Mouse (Mus musculus): Measurements from ENCODE around the gene Pkd1l1. TPM values are rescaled to one million over a fixed set of nuclear protein-coding genes. Genes with fewer than 3 reads are reported as not detected.
A peak's percentile ranks its signal among the peaks of the same experiment; 100 is the strongest.

The Pkd1l1 gene
- polyA plus RNA-seq, 1 experiment from 2014 or later: 0.12 TPM

DNA sequence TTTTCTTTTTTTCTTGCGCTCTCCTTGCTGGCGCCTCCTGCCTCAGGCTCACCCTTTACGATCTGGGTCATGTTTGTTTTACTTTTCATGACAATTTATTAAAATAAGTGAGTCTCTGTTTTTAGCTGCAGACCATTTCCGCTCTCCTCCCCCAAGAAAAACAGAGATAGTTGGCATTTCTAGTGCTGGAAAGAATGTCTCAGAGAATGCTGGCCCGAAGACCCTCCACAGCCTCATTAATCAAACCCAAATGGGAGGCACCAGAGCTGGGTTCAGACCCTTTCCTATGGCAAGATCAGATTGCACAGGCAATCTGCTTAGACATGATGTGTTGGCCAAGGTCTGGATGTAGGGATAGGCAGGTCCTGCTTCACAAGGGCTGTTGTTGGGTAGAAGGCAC lies 175.6 kb downstream of the Pkd1l1 start:
- Histone ChIP-seq H3K4me3 (replicated peaks; ENCODE audit: low read depth, low read length) (no peak overlapping the region), H3K9me3 (replicated peaks; ENCODE audit: low read length) (no peaks in the 10 kb centered on the region), H3K4me1 (replicated peaks; ENCODE audit: insufficient read depth, low read length) (no peaks in the 10 kb centered on the region; the same call in 1 of the 2 replicates), H3K9ac (ENCODE audit: low read depth, low read length) (no peak overlapping the region), H3K27ac (no peak overlapping the region), H3K27me3 (ENCODE audit: insufficient read depth, low read length) (no peaks in the 10 kb centered on the region), H3K36me3 (ENCODE audit: insufficient read depth, low read length) (no peaks in the 10 kb centered on the region), H3K4me2 (ENCODE audit: low read length) (no peak overlapping the region)
- 16% methylated on average over 5 of the region's 5 CpGs for WGBS
- TF ChIP-seq CTCF (IDR thresholded peaks at IDR 0.05; ENCODE audit: low read depth): no peak
- DNase-seq (ENCODE audit: low spot score): peak; percentile 48
- ATAC-seq (replicated peaks; ENCODE audit: low FRiP score, low read depth): no peak; the same call in 1 of the 2 replicates

DNA sequence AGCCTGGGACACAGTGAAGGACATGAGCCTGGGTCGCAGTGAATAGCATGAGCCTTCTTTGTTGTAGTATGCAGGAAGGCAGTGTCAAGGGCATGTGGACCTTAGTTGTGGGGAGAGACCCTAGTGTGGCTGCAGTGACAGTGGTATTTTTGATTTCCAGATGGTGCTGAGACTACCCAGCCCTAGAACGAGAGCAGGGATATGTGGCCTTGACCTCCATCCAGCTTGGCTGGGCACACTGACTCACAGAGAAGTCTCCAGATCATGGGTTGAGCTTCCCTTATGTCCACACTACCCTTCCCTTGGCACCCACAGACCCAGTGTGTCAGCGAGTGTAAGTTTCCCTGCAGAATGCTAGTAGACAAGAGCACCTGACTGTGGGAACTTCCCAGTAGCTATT lies 178.0 kb downstream of the Pkd1l1 start:
- H3K27ac ChIP-seq: no peak overlapping the region
- H3K9me3 ChIP-seq (replicated peaks; ENCODE audit: low read length): no peaks in the 10 kb centered on the region
- TF ChIP-seq CTCF (IDR thresholded peaks at IDR 0.05; ENCODE audit: low read depth): no peak
- WGBS: 84% methylated on average over 3 of the region's 3 CpGs
- H3K36me3 ChIP-seq (ENCODE audit: insufficient read depth, low read length): no peaks in the 10 kb centered on the region
- ATAC-seq (replicated peaks; ENCODE audit: low FRiP score, low read depth): no peak
- no peaks in the 10 kb centered on the region for H3K27me3 ChIP-seq (ENCODE audit: insufficient read depth, low read length)
- DNase-seq (ENCODE audit: low spot score): no peak
- peaks cover 3% of the 10 kb centered on the region; the same call in 1 of the 2 replicates for H3K4me1 ChIP-seq (replicated peaks; ENCODE audit: insufficient read depth, low read length)
- H3K4me2 ChIP-seq (ENCODE audit: low read length): no peak overlapping the region
- H3K4me3 ChIP-seq (replicated peaks; ENCODE audit: low read depth, low read length): no peak overlapping the region
- H3K9ac ChIP-seq (ENCODE audit: low read depth, low read length): no peak overlapping the region

DNA sequence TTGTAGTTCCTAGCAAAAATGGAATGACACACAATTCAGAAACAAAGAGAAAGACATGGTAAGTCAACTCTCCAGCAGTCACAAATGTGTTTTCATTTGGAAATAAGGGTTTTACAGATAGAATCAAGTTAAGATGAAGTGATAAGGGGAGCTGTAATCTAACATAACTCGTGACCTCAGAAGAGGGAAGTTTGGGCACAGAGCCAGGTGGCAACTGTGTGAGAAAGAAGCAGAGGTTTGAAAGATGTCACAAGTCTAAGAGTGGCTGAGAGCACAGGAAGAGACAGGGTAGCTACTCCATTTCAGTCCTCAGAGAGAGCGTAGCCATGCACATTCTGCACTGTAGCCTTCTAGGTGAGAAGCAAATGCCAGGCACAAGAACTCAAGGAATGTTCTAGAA lies 180.9 kb downstream of the Pkd1l1 start:
- Histone ChIP-seq H3K27ac (no peak overlapping the region), H3K4me3 (replicated peaks; ENCODE audit: low read depth, low read length) (no peak overlapping the region), H3K9me3 (replicated peaks; ENCODE audit: low read length) (no peaks in the 10 kb centered on the region), H3K36me3 (ENCODE audit: insufficient read depth, low read length) (no peaks in the 10 kb centered on the region), H3K4me1 (replicated peaks; ENCODE audit: insufficient read depth, low read length) (peaks cover 8% of the 10 kb centered on the region), H3K9ac (ENCODE audit: low read depth, low read length) (no peak overlapping the region), H3K27me3 (ENCODE audit: insufficient read depth, low read length) (no peaks in the 10 kb centered on the region), H3K4me2 (ENCODE audit: low read length) (no peak overlapping the region)
- WGBS: 61% methylated on average over 2 of the region's 2 CpGs
- ATAC-seq (replicated peaks; ENCODE audit: low FRiP score, low read depth) (no peak), DNase-seq (ENCODE audit: low spot score) (no peak)
- no peak for TF ChIP-seq CTCF (IDR thresholded peaks at IDR 0.05; ENCODE audit: low read depth)

- H3K27ac ChIP-seq: 0 out of 2 replicates have a peak overlapping the region, but pooled peaks have one; percentile 2
- H3K4me1 ChIP-seq (replicated peaks; ENCODE audit: insufficient read depth, low read length): peaks cover 8% of the 10 kb centered on the region; the same call in 1 of the 2 replicates
- H3K9me3 ChIP-seq (replicated peaks; ENCODE audit: low read length): no peaks in the 10 kb centered on the region
- no peak overlapping the region for H3K9ac ChIP-seq (ENCODE audit: low read depth, low read length)
- no peaks in the 10 kb centered on the region for H3K27me3 ChIP-seq (ENCODE audit: insufficient read depth, low read length)
- no peak overlapping the region for H3K4me3 ChIP-seq (replicated peaks; ENCODE audit: low read depth, low read length)
- no peak overlapping the region for H3K4me2 ChIP-seq (ENCODE audit: low read length)
- 66% methylated on average over 5 of the region's 5 CpGs for WGBS
- no peak for ATAC-seq (replicated peaks; ENCODE audit: low FRiP score, low read depth)
- no peak for TF ChIP-seq CTCF (IDR thresholded peaks at IDR 0.05; ENCODE audit: low read depth)
- no peak for DNase-seq (ENCODE audit: low spot score)
- H3K36me3 ChIP-seq (ENCODE audit: insufficient read depth, low read length): no peaks in the 10 kb centered on the region
These were observed 183.9 kb downstream of the Pkd1l1 start for GRCm38 (mm10) chr11:8789186-8789585.

DNA sequence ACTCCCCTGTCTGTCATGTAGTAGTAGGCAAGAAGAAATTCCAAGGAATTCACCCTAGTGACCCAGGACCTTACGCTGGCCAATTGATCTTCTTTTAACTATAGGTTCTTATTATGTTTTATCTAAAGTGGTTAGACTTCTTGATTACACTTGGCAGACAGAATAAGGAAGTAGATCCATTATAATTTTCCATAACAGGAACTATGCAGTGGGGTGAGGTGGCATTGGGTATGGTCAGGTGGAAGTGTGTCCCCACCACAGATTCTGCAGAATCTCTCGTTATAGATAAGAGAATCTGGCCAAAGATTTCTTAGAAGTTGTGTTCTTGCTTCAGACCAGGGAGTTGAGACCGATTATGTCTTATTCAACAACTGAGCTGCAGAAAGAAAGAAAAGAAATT lies 185.5 kb downstream of the Pkd1l1 start:
- DNase-seq (ENCODE audit: low spot score) (no peak), ATAC-seq (replicated peaks; ENCODE audit: low FRiP score, low read depth) (no peak)
- whole genome bisulfite sequencing: 85% methylated on average over 3 of the region's 3 CpGs
- Histone ChIP-seq H3K9ac (ENCODE audit: low read depth, low read length) (no peak overlapping the region), H3K4me2 (ENCODE audit: low read length) (no peak overlapping the region), H3K27me3 (ENCODE audit: insufficient read depth, low read length) (no peaks in the 10 kb centered on the region), H3K4me1 (replicated peaks; ENCODE audit: insufficient read depth, low read length) (peaks cover 8% of the 10 kb centered on the region; the same call in 1 of the 2 replicates), H3K27ac (no peak overlapping the region), H3K4me3 (replicated peaks; ENCODE audit: low read depth, low read length) (no peak overlapping the region), H3K36me3 (ENCODE audit: insufficient read depth, low read length) (no peaks in the 10 kb centered on the region), H3K9me3 (replicated peaks; ENCODE audit: low read length) (no peaks in the 10 kb centered on the region)
- no peak for TF ChIP-seq CTCF (IDR thresholded peaks at IDR 0.05; ENCODE audit: low read depth)

GRCm38 (mm10) chr11:8784413-8784812 lies 188.7 kb downstream of the Pkd1l1 start:
- Histone ChIP-seq H3K27ac (peak overlapping the region; percentile 3; the same call in 1 of the 2 replicates), H3K36me3 (ENCODE audit: insufficient read depth, low read length) (no peaks in the 10 kb centered on the region), H3K4me3 (replicated peaks; ENCODE audit: low read depth, low read length) (no peak overlapping the region), H3K4me1 (replicated peaks; ENCODE audit: insufficient read depth, low read length) (peaks cover 12% of the 10 kb centered on the region), H3K4me2 (ENCODE audit: low read length) (no peak overlapping the region), H3K9me3 (replicated peaks; ENCODE audit: low read length) (no peaks in the 10 kb centered on the region), H3K9ac (ENCODE audit: low read depth, low read length) (no peak overlapping the region), H3K27me3 (ENCODE audit: insufficient read depth, low read length) (no peaks in the 10 kb centered on the region)
- 62% methylated on average over 4 of the region's 4 CpGs for WGBS
- ATAC-seq (replicated peaks; ENCODE audit: low FRiP score, low read depth) (no peak), DNase-seq (ENCODE audit: low spot score) (no peak)
- TF ChIP-seq CTCF (IDR thresholded peaks at IDR 0.05; ENCODE audit: low read depth): no peak

GRCm38 (mm10) chr11:8782141-8782465 lies 191.0 kb downstream of the Pkd1l1 start:
- no peaks in the 10 kb centered on the region for H3K9me3 ChIP-seq (replicated peaks; ENCODE audit: low read length)
- H3K9ac ChIP-seq (ENCODE audit: low read depth, low read length): no peak overlapping the region
- DNase-seq (ENCODE audit: low spot score) (no peak), ATAC-seq (replicated peaks; ENCODE audit: low FRiP score, low read depth) (no peak)
- H3K4me1 ChIP-seq (replicated peaks; ENCODE audit: insufficient read depth, low read length): peaks cover 10% of the 10 kb centered on the region
- no peak overlapping the region for H3K4me2 ChIP-seq (ENCODE audit: low read length)
- no peaks in the 10 kb centered on the region for H3K36me3 ChIP-seq (ENCODE audit: insufficient read depth, low read length)
- H3K4me3 ChIP-seq (replicated peaks; ENCODE audit: low read depth, low read length): no peak overlapping the region
- no peaks in the 10 kb centered on the region for H3K27me3 ChIP-seq (ENCODE audit: insufficient read depth, low read length)
- TF ChIP-seq CTCF (IDR thresholded peaks at IDR 0.05; ENCODE audit: low read depth): no peak
- WGBS: 56% methylated on average over 3 of the region's 3 CpGs
- peak overlapping the region; percentile 48; the same call in 1 of the 2 replicates for H3K27ac ChIP-seq

Data from kidney, postnatal 0 days (tissue).